Mouse (Mus musculus): ENCODE measurements at regions not wholly inside any gene's neighbourhood (a gene's known extent, or its start where the extent isn't known, plus 50 kb on each side); places are given as distances from the start of the nearest gene placed in this dataset.
A peak's percentile ranks its signal among the peaks of the same experiment; 100 is the strongest.

GRCm38 (mm10) chr2:77358176-77358575, 77.8 kb upstream of the Sestd1 start:
- intact Hi-C loops (cut with DNase I), result no loop called here
- TF ChIP-seq CTCF (IDR thresholded peaks at IDR 0.05), result no peak
- no peak for DNase-seq

GRCm38 (mm10) chr2:77356798-77357197, 76.4 kb upstream of the Sestd1 start:
- intact Hi-C loops (cut with DNase I), result no loop called here
- TF ChIP-seq CTCF (IDR thresholded peaks at IDR 0.05), result peak; percentile 44
- DNase-seq, result no peak
- Histone ChIP-seq H3K4me3 (no peak overlapping the region), H3K27ac (no peak overlapping the region)

More at GRCm38 (mm10) chr2:77358176-77358575, 77.8 kb upstream of the Sestd1 start:
- Histone ChIP-seq H3K27ac (no peak overlapping the region), H3K4me3 (no peak overlapping the region)

- no peak overlapping the region for H3K27ac ChIP-seq
- DNase-seq, result no peak
- no peak for TF ChIP-seq CTCF (IDR thresholded peaks at IDR 0.05)
- H3K4me3 ChIP-seq, result no peak overlapping the region
- intact Hi-C loops (cut with DNase I), result no loop called here
These were observed 71.7 kb upstream of the Sestd1 start for GRCm38 (mm10) chr2:77351987-77352628.

GRCm38 (mm10) chr2:77347027-77347426, 66.6 kb upstream of the Sestd1 start:
- intact Hi-C loops (cut with DNase I), result loop anchor here (10.0 kb wide), 1 partner anchor 282 kb away; no protein-coding TSS in a partner anchor
- no peak for DNase-seq
- H3K4me3 ChIP-seq, result no peak overlapping the region
- no peak overlapping the region for H3K27ac ChIP-seq
- TF ChIP-seq CTCF (IDR thresholded peaks at IDR 0.05), result no peak

- peak; percentile 57 for TF ChIP-seq CTCF (IDR thresholded peaks at IDR 0.05)
- no peak overlapping the region for H3K4me3 ChIP-seq
- intact Hi-C loops (cut with DNase I), result loop anchor here (2.0 to 10.0 kb wide), 3 partner anchors 35 to 279 kb away; no protein-coding TSS in a partner anchor
- H3K27ac ChIP-seq, result no peak overlapping the region
- DNase-seq, result no peak
These were observed 63.5 kb upstream of the Sestd1 start for GRCm38 (mm10) chr2:77343736-77344440.

- peak overlapping the region; percentile 62 for H3K4me3 ChIP-seq
- TF ChIP-seq CTCF (IDR thresholded peaks at IDR 0.05), result no peak
- peak overlapping the region; percentile 72; the same call in 1 of the 2 replicates for H3K27ac ChIP-seq
- intact Hi-C loops (cut with DNase I), result loop anchor here (1.0 to 10.0 kb wide), 4 partner anchors 34 to 278 kb away; no protein-coding TSS in a partner anchor
- DNase-seq, result no peak
These were observed 62.0 kb upstream of the Sestd1 start for GRCm38 (mm10) chr2:77342416-77342815.

- Histone ChIP-seq H3K27ac (peak overlapping the region; percentile 72; the same call in 1 of the 2 replicates), H3K4me3 (peak overlapping the region; percentile 62)
- intact Hi-C loops (cut with DNase I), result loop anchor here (1.0 to 10.0 kb wide), 4 partner anchors 33 to 277 kb away; no protein-coding TSS in a partner anchor
- peak; percentile 100; the same call in 1 of the 2 replicates for TF ChIP-seq CTCF (IDR thresholded peaks at IDR 0.05)
- DNase-seq, result peak; percentile 96
These were observed 61.4 kb upstream of the Sestd1 start for GRCm38 (mm10) chr2:77341575-77342332.

GRCm38 (mm10) chr2:77340076-77340475, 59.7 kb upstream of the Sestd1 start:
- intact Hi-C loops (cut with DNase I), result loop anchor here (5.0 to 10.0 kb wide), 2 partner anchors 73 to 275 kb away; no protein-coding TSS in a partner anchor
- TF ChIP-seq CTCF (IDR thresholded peaks at IDR 0.05), result no peak
- H3K27ac ChIP-seq, result no peak overlapping the region
- DNase-seq, result no peak
- H3K4me3 ChIP-seq, result no peak overlapping the region

- intact Hi-C loops (cut with DNase I), result no loop called here
- no peak for DNase-seq
- Histone ChIP-seq H3K4me3 (no peak overlapping the region), H3K27ac (no peak overlapping the region)
- no peak for TF ChIP-seq CTCF (IDR thresholded peaks at IDR 0.05)
These were observed 57.5 kb upstream of the Sestd1 start for GRCm38 (mm10) chr2:77337786-77338406.

- H3K4me3 ChIP-seq, result no peak overlapping the region
- TF ChIP-seq CTCF (IDR thresholded peaks at IDR 0.05), result no peak
- no peak for DNase-seq
- intact Hi-C loops (cut with DNase I), result no loop called here
- no peak overlapping the region for H3K27ac ChIP-seq
These were observed 56.9 kb upstream of the Sestd1 start for GRCm38 (mm10) chr2:77337318-77337717.

- Histone ChIP-seq H3K4me3 (no peak overlapping the region), H3K27ac (no peak overlapping the region)
- no peak for DNase-seq
- TF ChIP-seq CTCF (IDR thresholded peaks at IDR 0.05), result no peak
- intact Hi-C loops (cut with DNase I), result no loop called here
These were observed 56.4 kb upstream of the Sestd1 start for GRCm38 (mm10) chr2:77336810-77337209.

- intact Hi-C loops (cut with DNase I), result no loop called here
- H3K4me3 ChIP-seq, result no peak overlapping the region
- no peak overlapping the region for H3K27ac ChIP-seq
- no peak for DNase-seq
- no peak for TF ChIP-seq CTCF (IDR thresholded peaks at IDR 0.05)
These were observed 54.3 kb upstream of the Sestd1 start for GRCm38 (mm10) chr2:77334706-77335105.
